Mouse (Mus musculus) small intestine, adult 2 months (tissue): ENCODE data around the gene Dcbld2.

ENCODE experiments used
- CTCF ChIP-seq: fragments of 200-500 bp; IDR thresholded peaks from 2 replicates; pipeline ENCODE4 v1.5.1; 2012; ENCODE audit warnings: low read depth, mild to moderate bottlenecking, control low read depth, inconsistent platforms, low read length, moderate library complexity, mixed read lengths; ENCODE audit not compliant: insufficient replicate concordance, insufficient read length; ENCODE audit errors: extremely low read depth
- POLR2A ChIP-seq: fragments of 200-500 bp; IDR thresholded peaks from 2 replicates; pipeline ENCODE4 v1.6.1; 2012; ENCODE audit warnings: low read depth, mild to moderate bottlenecking, control low read depth, inconsistent platforms, low read length, moderate library complexity

DNA sequence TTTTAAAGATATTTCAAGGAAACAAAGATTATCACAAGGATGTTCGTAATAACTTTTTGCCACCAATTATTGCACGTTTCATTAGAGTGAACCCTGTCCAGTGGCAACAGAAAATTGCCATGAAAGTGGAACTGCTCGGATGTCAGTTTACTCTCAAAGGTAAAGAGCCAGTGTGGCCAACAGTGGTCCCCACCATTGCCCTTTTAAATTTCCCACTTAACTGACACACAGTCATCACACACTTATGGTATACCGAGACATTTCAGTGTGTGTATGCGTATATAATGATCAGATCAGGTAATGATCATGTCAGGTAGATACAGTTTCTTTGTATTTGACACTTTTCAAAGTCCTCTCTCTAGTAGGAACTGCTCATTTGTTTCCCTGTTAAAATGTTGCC lies 46.9 kb downstream of the Dcbld2 start:
- TF ChIP-seq POLR2A: no peak
- TF ChIP-seq CTCF: no peak
